ENCODE assay signal across 9 mouse cellular contexts in the genomic region with DNA sequence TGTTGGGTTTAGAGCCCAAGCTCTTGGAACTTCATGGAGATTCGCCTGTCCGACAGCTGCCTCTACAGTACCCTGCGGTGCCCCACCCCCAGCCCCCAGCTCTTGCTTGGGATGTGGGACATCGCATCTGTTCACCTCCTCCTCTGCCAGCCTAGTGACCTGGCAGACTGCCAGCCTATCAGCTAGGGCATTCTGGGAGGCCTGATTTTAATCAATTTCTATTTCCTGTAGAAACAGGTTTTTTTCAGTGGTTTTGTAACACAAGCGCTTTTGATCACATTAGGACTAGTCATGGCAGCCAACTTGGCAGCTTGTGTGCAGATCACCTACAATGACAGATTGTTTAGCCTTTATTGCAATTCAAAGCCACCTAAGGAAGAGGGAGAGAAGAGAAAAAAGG.
DNase-seq lines count a peak whose midpoint lies in the region; ATAC-seq and TF ChIP-seq lines count a peak whose summit lies in the region.
"Had no signal": no experiment of that assay in that cellular context is flagged by ENCODE, and none has a peak within 500 bp of the region (broad histone marks: within the 10 kb centered on the region; RNA-seq: fewer than 3 reads in every experiment).

No protein-coding gene starts in this region.

- no peak overlapping the region for H3K27ac ChIP-seq in lung, embryonic 14.5 days (ENCODE audit: low read depth)
- peak overlapping the region; percentile 39; the same call in 1 of the 2 replicates for H3K27ac ChIP-seq in forebrain, embryonic 14.5 days (ENCODE audit: low read depth, low read length)
- H3K27ac ChIP-seq in liver, embryonic 12.5 days, result no peak overlapping the region

- H3K4me2 ChIP-seq in lung, embryonic 14.5 days, result no peak overlapping the region
- no peak overlapping the region for H3K4me2 ChIP-seq in forebrain, embryonic 14.5 days (ENCODE audit: low read length)
- no peak overlapping the region for H3K4me2 ChIP-seq in liver, embryonic 12.5 days

- no peak for ATAC-seq in lung, embryonic 14.5 days (ENCODE audit: insufficient read depth)
- peak; percentile 82 for ATAC-seq in forebrain, embryonic 14.5 days
- ATAC-seq in liver, embryonic 12.5 days, result no peak
- ATAC-seq: lung, postnatal 0 days had no signal

- no peak for TF ChIP-seq POLR2A in lung, adult 2 months (IDR thresholded peaks at IDR 0.05; ENCODE audit: borderline replicate concordance, extremely low read depth, low read depth, low read length)

- no peak overlapping the region for H3K4me3 ChIP-seq in lung, embryonic 14.5 days (ENCODE audit: low read depth, low read length)
- H3K4me3 ChIP-seq in lung, adult 2 months (replicated peaks; ENCODE audit: extremely low read depth, low read depth, low read length), result no peak overlapping the region
- no peak overlapping the region for H3K4me3 ChIP-seq in forebrain, embryonic 14.5 days (ENCODE audit: low read depth, low read length)
- no peak overlapping the region for H3K4me3 ChIP-seq in liver, embryonic 12.5 days

- H3K9ac ChIP-seq in lung, embryonic 14.5 days, result no peak overlapping the region
- H3K9ac ChIP-seq in forebrain, embryonic 14.5 days (ENCODE audit: low read length), result no peak overlapping the region
- no peak overlapping the region for H3K9ac ChIP-seq in liver, embryonic 12.5 days

- no peaks in the 10 kb centered on the region for H3K27me3 ChIP-seq in lung, embryonic 14.5 days (ENCODE audit: insufficient read depth, low read length)
- no peaks in the 10 kb centered on the region for H3K27me3 ChIP-seq in forebrain, embryonic 14.5 days (replicated peaks; ENCODE audit: control insufficient read depth, insufficient read depth, low read length)
- no peaks in the 10 kb centered on the region for H3K27me3 ChIP-seq in liver, embryonic 12.5 days (replicated peaks)

- WGBS in lung, embryonic 14.5 days, result 86% methylated on average over 5 of the region's 5 CpGs
- 77% methylated on average over 5 of the region's 5 CpGs for WGBS in lung, adult 2 months
- WGBS in forebrain, embryonic 14.5 days, result 27% methylated on average over 5 of the region's 5 CpGs
- WGBS in liver, embryonic 12.5 days (ENCODE audit: insufficient replicate concordance), result 80% methylated on average over 5 of the region's 5 CpGs

- no peaks in the 10 kb centered on the region for H3K4me1 ChIP-seq in lung, embryonic 14.5 days (ENCODE audit: insufficient read depth)
- no peaks in the 10 kb centered on the region for H3K4me1 ChIP-seq in lung, adult 2 months (ENCODE audit: control insufficient read depth, insufficient read depth, low read length)
- H3K4me1 ChIP-seq in forebrain, embryonic 14.5 days (ENCODE audit: control insufficient read depth, insufficient read depth, low read length), result 0 out of 2 replicates have a peak, but pooled peaks cover 6% of the 10 kb centered on the region
- no peaks in the 10 kb centered on the region for H3K4me1 ChIP-seq in liver, embryonic 12.5 days

- no peaks in the 10 kb centered on the region for H3K9me3 ChIP-seq in lung, embryonic 14.5 days (ENCODE audit: low read depth, low read length)
- H3K9me3 ChIP-seq in forebrain, embryonic 14.5 days (replicated peaks; ENCODE audit: control insufficient read depth, low read length), result no peaks in the 10 kb centered on the region
- H3K9me3 ChIP-seq in liver, embryonic 12.5 days (replicated peaks), result no peaks in the 10 kb centered on the region

- H3K36me3 ChIP-seq in lung, embryonic 14.5 days (ENCODE audit: insufficient read depth), result no peaks in the 10 kb centered on the region
- no peaks in the 10 kb centered on the region for H3K36me3 ChIP-seq in forebrain, embryonic 14.5 days (ENCODE audit: control insufficient read depth, insufficient read depth, low read length)
- H3K36me3 ChIP-seq in liver, embryonic 12.5 days, result no peaks in the 10 kb centered on the region

- DNase-seq in lung, embryonic 14.5 days, result peak; percentile 2
- no peak for DNase-seq in lung, adult 2 months
- DNase-seq in cerebellum, adult 8-10 months, result peak; percentile 3
- DNase-seq in forebrain, embryonic 14.5 days (ENCODE audit: low spot score), result peak; percentile 83
- DNase-seq in layer of hippocampus, postnatal 36 days, result peak; percentile 35 to 42
- DNase-seq in heart, postnatal 4 days, result no peak
- DNase-seq in adrenal gland, adult 8-10 months, result no peak

- no peak for TF ChIP-seq CTCF in lung, embryonic 14.5 days (IDR thresholded peaks at IDR 0.05; ENCODE audit: low read depth)
- no peak for TF ChIP-seq CTCF in lung, adult 2 months (IDR thresholded peaks at IDR 0.05; ENCODE audit: insufficient read depth, low read length)

Comparison
In these comparisons a context has a peak if more than half of its experiments do, and no peak if none do; other contexts are left out.
1. DNase-seq: peak in lung, embryonic 14.5 days (single experiment), cerebellum, adult 8-10 months (single experiment), forebrain, embryonic 14.5 days (single experiment) and layer of hippocampus, postnatal 36 days (2 of 2); none in lung, adult 2 months (single experiment), heart, postnatal 4 days (single experiment) and adrenal gland, adult 8-10 months (single experiment).